Mouse (Mus musculus): ENCODE data around the gene Pms2.

DNA sequence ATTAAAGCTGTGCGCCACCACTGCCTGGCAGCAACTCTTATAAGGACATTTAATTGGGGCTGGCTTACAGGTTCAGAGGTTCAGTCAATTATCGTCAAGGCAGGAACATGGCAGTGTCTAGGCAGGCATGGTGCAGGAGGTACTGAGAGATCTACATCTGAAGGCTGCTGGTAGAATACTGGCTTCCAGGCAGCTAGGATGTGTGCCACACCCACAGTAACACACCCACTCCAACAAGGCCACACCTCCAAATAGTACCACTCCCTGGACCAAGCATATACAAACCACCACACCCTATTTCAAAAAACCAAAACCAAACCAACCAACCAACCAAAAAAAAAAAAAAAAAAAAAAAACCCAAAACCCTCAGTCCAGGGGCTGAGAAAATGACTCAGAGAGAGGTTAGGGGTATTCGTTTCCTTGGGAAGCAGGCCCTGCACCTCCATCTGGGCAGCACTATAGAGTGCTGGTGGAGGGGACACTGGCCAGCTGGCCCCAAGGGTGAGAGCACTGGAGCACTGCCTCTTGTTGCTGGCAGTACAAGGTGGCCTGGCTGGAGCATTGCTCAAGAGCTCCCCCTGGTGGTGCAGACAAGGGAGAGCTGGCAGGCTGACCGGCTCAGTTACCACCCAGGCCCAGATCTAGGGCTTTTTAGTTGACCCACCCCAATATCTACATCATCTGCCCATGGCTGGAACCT lies 65.3 kb downstream of the Pms2 start:
- TF ChIP-seq CTCF (IDR thresholded peaks at IDR 0.05; ENCODE audit: low read depth) (peak; percentile 88), EP300 (IDR thresholded peaks at IDR 0.05; ENCODE audit: low read depth) (no peak)
